Mouse (Mus musculus): ENCODE measurements around the gene Aym1.

GRCm38 (mm10) chr5:113393766-113394165 is 36.7 kb downstream of the Aym1 start:
- TF ChIP-seq POLR2A (IDR thresholded peaks at IDR 0.05; ENCODE audit: borderline replicate concordance, insufficient read depth, low read length): no peak
- no peak for TF ChIP-seq CTCF (IDR thresholded peaks at IDR 0.05; ENCODE audit: borderline replicate concordance, insufficient read depth, low read depth, low read length)
